Comparison of ENCODE assay signal across 25 mouse cellular contexts in the genomic region with DNA sequence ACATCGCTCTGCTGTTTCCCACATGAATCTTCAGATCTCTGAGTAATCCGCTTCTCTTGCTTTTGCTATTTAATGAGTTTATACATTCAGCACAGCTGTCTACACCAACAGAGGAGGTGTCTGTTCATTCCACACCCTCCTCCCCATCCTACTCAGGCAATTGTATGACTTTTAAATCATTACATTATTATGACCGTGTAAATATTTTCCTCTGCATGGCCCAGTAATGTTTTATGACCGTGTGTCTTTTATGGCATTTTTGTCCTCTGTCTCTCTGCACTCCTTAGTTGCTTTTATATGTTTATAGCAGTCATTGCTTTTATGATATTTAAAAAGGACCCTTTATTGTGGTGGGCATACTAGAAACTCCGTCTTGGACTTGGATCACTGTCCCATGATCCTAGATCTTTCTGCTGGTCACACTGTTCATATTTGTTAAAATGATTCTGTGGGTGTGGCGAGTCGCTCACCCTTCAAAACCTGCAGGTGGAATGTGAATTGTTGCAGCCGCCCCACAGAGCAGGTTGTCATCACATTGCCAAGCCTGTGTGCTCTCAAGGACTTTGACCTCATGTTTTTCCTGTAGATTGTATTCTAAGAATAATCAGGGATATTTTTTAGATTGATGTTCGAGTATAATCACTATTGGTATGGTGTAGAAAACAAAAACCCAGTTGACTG. TPM values are rescaled to one million over a fixed set of nuclear protein-coding genes. Genes with fewer than 3 reads are reported as not detected.
DNase-seq lines count a peak whose midpoint lies in the region; ATAC-seq and TF ChIP-seq lines count a peak whose summit lies in the region.
"Had no signal": no experiment of that assay in that cellular context is flagged by ENCODE, and none has a peak within 500 bp of the region (broad histone marks: within the 10 kb centered on the region; RNA-seq: fewer than 3 reads in every experiment).

No protein-coding gene starts in this region.

- no peak for TF ChIP-seq POLR2A in liver, adult 2 months (IDR thresholded peaks at IDR 0.05; ENCODE audit: extremely low read depth, insufficient read depth, low read length)

- WGBS in heart, embryonic 10.5 days = 67% methylated on average over 9 of the region's 9 CpGs
- 43% methylated on average over 9 of the region's 9 CpGs for WGBS in heart, postnatal 0 days
- WGBS in liver, adult 2 months = 39% methylated on average over 9 of the region's 9 CpGs
- WGBS in liver, embryonic 12.5 days (ENCODE audit: insufficient replicate concordance) = 70% methylated on average over 9 of the region's 9 CpGs

- no peaks in the 10 kb centered on the region for H3K27me3 ChIP-seq in heart, embryonic 10.5 days (ENCODE audit: insufficient read depth, poor library complexity, severe bottlenecking)
- no peaks in the 10 kb centered on the region for H3K27me3 ChIP-seq in heart, postnatal 0 days (ENCODE audit: control insufficient read depth, insufficient read depth, low read length)
- H3K27me3 ChIP-seq in liver, adult 2 months (ENCODE audit: control insufficient read depth, insufficient read depth, low read length) = no peaks in the 10 kb centered on the region
- no peaks in the 10 kb centered on the region for H3K27me3 ChIP-seq in liver, embryonic 12.5 days (replicated peaks)
- H3K27me3 ChIP-seq: CH12.LX; forebrain, embryonic 13.5 days; hindbrain, embryonic 13.5 days; liver, embryonic 15.5 days; lung, embryonic 15.5 days; stomach, embryonic 15.5 days had no signal

- no peak overlapping the region; the same call in 1 of the 2 replicates for H3K4me2 ChIP-seq in heart, postnatal 0 days (ENCODE audit: low read depth, low read length)
- no peak overlapping the region for H3K4me2 ChIP-seq in liver, embryonic 12.5 days
- H3K4me2 ChIP-seq: forebrain, embryonic 13.5 days; hindbrain, embryonic 13.5 days; liver, embryonic 15.5 days; lung, embryonic 15.5 days; midbrain, embryonic 11.5 days; stomach, embryonic 15.5 days had no signal

- DNase-seq in heart, embryonic 10.5 days (ENCODE audit: low spot score) = no peak
- DNase-seq in heart, adult 8-10 months (ENCODE audit: low spot score) = no peak
- DNase-seq in heart, postnatal 0 days (ENCODE audit: low spot score) = peak; percentile 55
- DNase-seq in heart, adult 9 months (ENCODE audit: low spot score in 2 of 2) = no peak
- peak; percentile 39 for DNase-seq in liver, adult 2 months (ENCODE audit: extremely low read depth, low read depth, low spot score)
- no peak for DNase-seq in cerebellum, adult 9-10 months
- DNase-seq: adrenal gland, adult 2 months; cerebellum, adult 8-10 months; cerebellum, postnatal 36 days; gastrocnemius, postnatal 10 days; heart, postnatal 36 days; layer of hippocampus, postnatal 36 days; left cerebral cortex, postnatal 4 days; right cerebral cortex, postnatal 25 days had no signal

- 0 out of 2 replicates have a peak overlapping the region, but pooled peaks have one; percentile 47 for H3K27ac ChIP-seq in heart, embryonic 10.5 days
- peak overlapping the region; percentile 46; the same call in 1 of the 2 replicates for H3K27ac ChIP-seq in heart, postnatal 0 days (ENCODE audit: low read depth)
- H3K27ac ChIP-seq in liver, adult 2 months (replicated peaks; ENCODE audit: insufficient read depth, low read depth, low read length) = no peak overlapping the region
- no peak overlapping the region for H3K27ac ChIP-seq in liver, embryonic 12.5 days
- H3K27ac ChIP-seq: forebrain, embryonic 13.5 days; hindbrain, embryonic 13.5 days; liver, embryonic 15.5 days; lung, embryonic 15.5 days; stomach, embryonic 15.5 days had no signal

- H3K36me3 ChIP-seq in heart, embryonic 10.5 days = no peaks in the 10 kb centered on the region
- no peaks in the 10 kb centered on the region for H3K36me3 ChIP-seq in heart, postnatal 0 days (replicated peaks; ENCODE audit: control insufficient read depth, insufficient read depth, low read length)
- H3K36me3 ChIP-seq in liver, adult 2 months (ENCODE audit: control insufficient read depth, insufficient read depth, low read length) = no peaks in the 10 kb centered on the region
- H3K36me3 ChIP-seq in liver, embryonic 12.5 days = no peaks in the 10 kb centered on the region
- H3K36me3 ChIP-seq: hindbrain, embryonic 13.5 days; liver, embryonic 15.5 days; lung, embryonic 15.5 days; stomach, embryonic 15.5 days had no signal

- 0 out of 2 replicates have a peak, but pooled peaks have one; percentile 30 for TF ChIP-seq EP300 in heart, postnatal 0 days (IDR thresholded peaks at IDR 0.05; ENCODE audit: low read depth)

- TF ChIP-seq CTCF in heart, postnatal 0 days (IDR thresholded peaks at IDR 0.05; ENCODE audit: low read depth) = no peak
- no peak for TF ChIP-seq CTCF in liver, adult 2 months (IDR thresholded peaks at IDR 0.05; ENCODE audit: low read depth, low read length)

- H3K9me3 ChIP-seq in heart, embryonic 10.5 days = no peaks in the 10 kb centered on the region
- H3K9me3 ChIP-seq in heart, postnatal 0 days (replicated peaks; ENCODE audit: control insufficient read depth, low read length) = no peaks in the 10 kb centered on the region
- H3K9me3 ChIP-seq in liver, embryonic 12.5 days (replicated peaks) = no peaks in the 10 kb centered on the region
- H3K9me3 ChIP-seq: forebrain, embryonic 13.5 days; hindbrain, embryonic 13.5 days; liver, embryonic 15.5 days; lung, embryonic 15.5 days; stomach, embryonic 15.5 days had no signal

- H3K4me1 ChIP-seq in heart, embryonic 10.5 days = peaks cover 5% of the 10 kb centered on the region; the same call in 1 of the 2 replicates
- H3K4me1 ChIP-seq in heart, postnatal 0 days (ENCODE audit: control insufficient read depth, insufficient read depth) = peaks cover 17% of the 10 kb centered on the region
- H3K4me1 ChIP-seq in liver, adult 2 months (ENCODE audit: control insufficient read depth, insufficient read depth, low read length) = peaks cover 8% of the 10 kb centered on the region; the same call in 1 of the 2 replicates
- H3K4me1 ChIP-seq in liver, embryonic 12.5 days = no peaks in the 10 kb centered on the region
- H3K4me1 ChIP-seq: forebrain, embryonic 13.5 days; hindbrain, embryonic 13.5 days; lung, embryonic 15.5 days; stomach, embryonic 15.5 days had no signal

- ATAC-seq in heart, postnatal 0 days (ENCODE audit: insufficient read depth, low read depth) = peak; percentile 75; the same call in 1 of the 2 replicates
- ATAC-seq in liver, embryonic 12.5 days = no peak
- ATAC-seq: activated CD4-positive, CD25-positive, alpha-beta regulatory T cell, adult 4 months; forebrain, embryonic 13.5 days; midbrain, embryonic 16.5 days had no signal

- no peaks in the 10 kb centered on the region for H3K79me2 ChIP-seq in liver, adult 2 months (ENCODE audit: control insufficient read depth, insufficient read depth, low read length)

- no peak overlapping the region for H3K4me3 ChIP-seq in heart, embryonic 10.5 days
- no peak overlapping the region for H3K4me3 ChIP-seq in heart, postnatal 0 days (ENCODE audit: low read depth, low read length)
- H3K4me3 ChIP-seq in liver, adult 2 months (ENCODE audit: insufficient read depth, low read depth, low read length) = no peak overlapping the region
- no peak overlapping the region for H3K4me3 ChIP-seq in liver, embryonic 12.5 days
- H3K4me3 ChIP-seq: forebrain, embryonic 13.5 days; hindbrain, embryonic 13.5 days; liver, embryonic 15.5 days; lung, embryonic 15.5 days; stomach, embryonic 15.5 days had no signal

- no peak overlapping the region for H3K9ac ChIP-seq in heart, postnatal 0 days (replicated peaks; ENCODE audit: low read depth, low read length)
- no peak overlapping the region for H3K9ac ChIP-seq in liver, adult 2 months (ENCODE audit: low read depth, low read length)
- H3K9ac ChIP-seq in liver, embryonic 12.5 days = no peak overlapping the region
- H3K9ac ChIP-seq: forebrain, embryonic 13.5 days; hindbrain, embryonic 13.5 days; liver, embryonic 15.5 days; lung, embryonic 15.5 days; stomach, embryonic 15.5 days had no signal

RNA-seq across cellular contexts. Expression of a gene that starts 24.4 kb away (rescaled TPM):
- 6.1 and 7.6 TPM in 2 replicates for polyA plus RNA-seq in heart, embryonic 10.5 days (2016; fragmentation: Nextera tagmentation; extraction: Ambion mirVana)
- total RNA-seq in heart, adult 8-10 months (2022) = 1 to 10 TPM; 3.3 to 6.3 (median 3.8) TPM
- total RNA-seq in heart, postnatal 0 days (2014; rRNA removed; ENCODE audit: low replicate concordance) = 7.4 and 11.0 TPM in 2 replicates
- 7.2 and 7.8 TPM in 2 replicates for polyA plus RNA-seq in heart, postnatal 0 days (2015; fragmentation: Nextera tagmentation; extraction: Ambion mirVana)
- total RNA-seq in liver, adult 2 months (2014; rRNA removed) = 0.13 and 0.18 TPM in 2 replicates
- polyA plus RNA-seq in liver, adult 2 months (2012; rRNA removed) = 0.24 and 0.32 TPM in 2 replicates
- polyA plus RNA-seq in liver, embryonic 12.5 days (2016; fragmentation: Nextera tagmentation; extraction: Ambion mirVana) = 0.67 and 0.84 TPM in 2 replicates
- total RNA-seq: CH12.LX; neutrophil, adult 5-6 weeks had no signal
- polyA plus RNA-seq: activated CD4-positive, CD25-positive, alpha-beta regulatory T cell, adult 4 months had no signal

Comparison
In these comparisons a context has a peak if more than half of its experiments do, and no peak if none do; other contexts are left out.
1. DNase-seq: peak in heart, postnatal 0 days (single experiment) and liver, adult 2 months (single experiment); none in heart, embryonic 10.5 days (single experiment), heart, adult 8-10 months (single experiment), heart, adult 9 months (0 of 2) and cerebellum, adult 9-10 months (single experiment).
2. H3K27ac ChIP-seq: peak in heart, embryonic 10.5 days (single experiment) and heart, postnatal 0 days (single experiment); none in liver, adult 2 months (single experiment) and liver, embryonic 12.5 days (single experiment).